Mouse (Mus musculus): ENCODE data around the gene Frmd7. TPM values are rescaled to one million over a fixed set of nuclear protein-coding genes. Genes with fewer than 3 reads are reported as not detected.

The Frmd7 gene
- polyA plus RNA-seq, 1 experiment from 2014 or later, result not detected

- no peak for ATAC-seq
- H3K27ac ChIP-seq, result no peak overlapping the region
- no peak overlapping the region for H3K4me3 ChIP-seq
- H3K4me1 ChIP-seq, result no peaks in the 10 kb centered on the region
- H3K9ac ChIP-seq, result no peak overlapping the region
- H3K9me3 ChIP-seq (replicated peaks), result no peaks in the 10 kb centered on the region
- WGBS, result 41% methylated on average over 3 of the region's 3 CpGs
- H3K27me3 ChIP-seq, result no peaks in the 10 kb centered on the region
- no peak overlapping the region for H3K4me2 ChIP-seq
- no peaks in the 10 kb centered on the region for H3K36me3 ChIP-seq (ENCODE audit: poor library complexity, severe bottlenecking)
These were observed 12.2 kb downstream of the Frmd7 start for GRCm38 (mm10) chrX:50930309-50930708.

- Histone ChIP-seq H3K27ac (no peak overlapping the region), H3K9me3 (replicated peaks) (no peaks in the 10 kb centered on the region), H3K27me3 (no peaks in the 10 kb centered on the region), H3K4me3 (no peak overlapping the region), H3K36me3 (ENCODE audit: poor library complexity, severe bottlenecking) (no peaks in the 10 kb centered on the region), H3K4me2 (no peak overlapping the region), H3K9ac (no peak overlapping the region), H3K4me1 (no peaks in the 10 kb centered on the region)
- no peak for ATAC-seq
- 70% methylated on average over 10 of the region's 10 CpGs for WGBS
These were observed 15.5 kb downstream of the Frmd7 start for GRCm38 (mm10) chrX:50926893-50927545.

GRCm38 (mm10) chrX:50924629-50925364, 17.7 kb downstream of the Frmd7 start:
- Histone ChIP-seq H3K36me3 (ENCODE audit: poor library complexity, severe bottlenecking) (no peaks in the 10 kb centered on the region), H3K4me3 (no peak overlapping the region), H3K9me3 (replicated peaks) (no peaks in the 10 kb centered on the region), H3K4me1 (no peaks in the 10 kb centered on the region), H3K27me3 (no peaks in the 10 kb centered on the region), H3K4me2 (no peak overlapping the region), H3K9ac (no peak overlapping the region), H3K27ac (no peak overlapping the region)
- no peak for ATAC-seq
- 45% methylated on average over 18 of the region's 18 CpGs for WGBS

- H3K27ac ChIP-seq, result no peak overlapping the region
- H3K4me1 ChIP-seq, result no peaks in the 10 kb centered on the region
- no peak overlapping the region for H3K9ac ChIP-seq
- H3K4me2 ChIP-seq, result no peak overlapping the region
- 51% methylated on average over 3 of the region's 3 CpGs for WGBS
- no peak for ATAC-seq
- no peak overlapping the region for H3K4me3 ChIP-seq
- H3K27me3 ChIP-seq, result no peaks in the 10 kb centered on the region
- no peaks in the 10 kb centered on the region for H3K36me3 ChIP-seq (ENCODE audit: poor library complexity, severe bottlenecking)
- H3K9me3 ChIP-seq (replicated peaks), result no peaks in the 10 kb centered on the region
These were observed 23.8 kb downstream of the Frmd7 start for GRCm38 (mm10) chrX:50918754-50919153.

- Histone ChIP-seq H3K4me2 (no peak overlapping the region), H3K4me3 (no peak overlapping the region), H3K27ac (no peak overlapping the region), H3K27me3 (no peaks in the 10 kb centered on the region), H3K9me3 (replicated peaks) (no peaks in the 10 kb centered on the region), H3K9ac (no peak overlapping the region), H3K4me1 (no peaks in the 10 kb centered on the region), H3K36me3 (ENCODE audit: poor library complexity, severe bottlenecking) (no peaks in the 10 kb centered on the region)
- ATAC-seq, result no peak
- WGBS, result 64% methylated on average over 3 of the region's 3 CpGs
These were observed 25.1 kb downstream of the Frmd7 start for GRCm38 (mm10) chrX:50917389-50917788.

GRCm38 (mm10) chrX:50909915-50910314, 32.6 kb downstream of the Frmd7 start:
- Histone ChIP-seq H3K9ac (no peak overlapping the region), H3K4me1 (no peaks in the 10 kb centered on the region), H3K4me3 (no peak overlapping the region), H3K27ac (no peak overlapping the region), H3K4me2 (no peak overlapping the region), H3K27me3 (no peaks in the 10 kb centered on the region), H3K36me3 (ENCODE audit: poor library complexity, severe bottlenecking) (no peaks in the 10 kb centered on the region), H3K9me3 (replicated peaks) (no peaks in the 10 kb centered on the region)
- no peak for ATAC-seq
- WGBS, result 84% methylated on average over 5 of the region's 5 CpGs

GRCm38 (mm10) chrX:50903497-50903896, 39.0 kb downstream of the Frmd7 start:
- Histone ChIP-seq H3K4me1 (no peaks in the 10 kb centered on the region), H3K4me3 (no peak overlapping the region), H3K4me2 (no peak overlapping the region), H3K36me3 (ENCODE audit: poor library complexity, severe bottlenecking) (no peaks in the 10 kb centered on the region), H3K9me3 (replicated peaks) (no peaks in the 10 kb centered on the region), H3K9ac (no peak overlapping the region), H3K27ac (no peak overlapping the region), H3K27me3 (no peaks in the 10 kb centered on the region)
- WGBS, result 85% methylated on average over 3 of the region's 3 CpGs
- no peak for ATAC-seq

- Histone ChIP-seq H3K9me3 (replicated peaks) (no peaks in the 10 kb centered on the region), H3K27ac (no peak overlapping the region), H3K4me3 (no peak overlapping the region), H3K4me1 (no peaks in the 10 kb centered on the region), H3K36me3 (ENCODE audit: poor library complexity, severe bottlenecking) (no peaks in the 10 kb centered on the region), H3K27me3 (no peaks in the 10 kb centered on the region), H3K9ac (no peak overlapping the region), H3K4me2 (no peak overlapping the region)
- no peak for ATAC-seq
- 84% methylated on average over 2 of the region's 2 CpGs for WGBS
These were observed 54.5 kb downstream of the Frmd7 start for GRCm38 (mm10) chrX:50887999-50888398.

GRCm38 (mm10) chrX:50874246-50875002, 68.1 kb downstream of the Frmd7 start:
- Histone ChIP-seq H3K36me3 (ENCODE audit: poor library complexity, severe bottlenecking) (no peaks in the 10 kb centered on the region), H3K9ac (no peak overlapping the region), H3K4me2 (no peak overlapping the region), H3K4me1 (no peaks in the 10 kb centered on the region), H3K27me3 (no peaks in the 10 kb centered on the region), H3K9me3 (replicated peaks) (no peaks in the 10 kb centered on the region), H3K4me3 (no peak overlapping the region), H3K27ac (no peak overlapping the region)
- no peak for ATAC-seq
- 83% methylated on average over 6 of the region's 6 CpGs for WGBS

- Histone ChIP-seq H3K27ac (no peak overlapping the region), H3K4me2 (no peak overlapping the region), H3K4me3 (no peak overlapping the region), H3K9me3 (replicated peaks) (no peaks in the 10 kb centered on the region), H3K4me1 (no peaks in the 10 kb centered on the region), H3K9ac (no peak overlapping the region), H3K27me3 (no peaks in the 10 kb centered on the region), H3K36me3 (ENCODE audit: poor library complexity, severe bottlenecking) (no peaks in the 10 kb centered on the region)
- ATAC-seq, result no peak
- 81% methylated on average over 5 of the region's 5 CpGs for WGBS
These were observed 77.8 kb downstream of the Frmd7 start for GRCm38 (mm10) chrX:50864734-50865133.

GRCm38 (mm10) chrX:50863771-50864170, 78.7 kb downstream of the Frmd7 start:
- H3K4me1 ChIP-seq, result no peaks in the 10 kb centered on the region
- no peaks in the 10 kb centered on the region for H3K27me3 ChIP-seq
- H3K27ac ChIP-seq, result no peak overlapping the region
- H3K36me3 ChIP-seq (ENCODE audit: poor library complexity, severe bottlenecking), result no peaks in the 10 kb centered on the region
- no peak overlapping the region for H3K4me3 ChIP-seq
- no peaks in the 10 kb centered on the region for H3K9me3 ChIP-seq (replicated peaks)
- no peak overlapping the region for H3K4me2 ChIP-seq
- WGBS, result 79% methylated on average over 2 of the region's 2 CpGs
- no peak overlapping the region for H3K9ac ChIP-seq
- no peak for ATAC-seq

GRCm38 (mm10) chrX:50850428-50851184, 91.9 kb downstream of the Frmd7 start:
- 90% methylated on average over 6 of the region's 6 CpGs for WGBS
- H3K27me3 ChIP-seq, result no peaks in the 10 kb centered on the region
- no peaks in the 10 kb centered on the region for H3K36me3 ChIP-seq (ENCODE audit: poor library complexity, severe bottlenecking)
- H3K4me3 ChIP-seq, result no peak overlapping the region
- H3K4me1 ChIP-seq, result no peaks in the 10 kb centered on the region
- H3K4me2 ChIP-seq, result no peak overlapping the region
- H3K9me3 ChIP-seq (replicated peaks), result no peaks in the 10 kb centered on the region
- ATAC-seq, result no peak
- no peak overlapping the region for H3K27ac ChIP-seq
- H3K9ac ChIP-seq, result no peak overlapping the region
